Mouse (Mus musculus) CH12.LX (cell line): ENCODE results near the gene Gramd1b. TPM values are rescaled to one million over a fixed set of nuclear protein-coding genes. Genes with fewer than 3 reads are reported as not detected.

Experiments used
- DNase-seq: peaks from one replicate; pipeline ENCODE4 v3.0.0-alpha.2; 2013; ENCODE audit errors: extremely low read depth
- H3K27ac ChIP-seq: 2 replicates; pipeline ENCODE4 v1.5.1; 2012; ENCODE audit warnings: low read depth, mild to moderate bottlenecking, control low read depth, moderate library complexity; ENCODE audit not compliant: insufficient read depth
- H3K27me3 ChIP-seq: replicated peaks from 2 replicates; pipeline ENCODE3; 2012; ENCODE audit warnings: inconsistent platforms
- H3K36me3 ChIP-seq, 2 experiments: replicated peaks in 1 of 2; 2 replicates each; pipeline versions ENCODE3 to v1.6.1; 2012; ENCODE audit warnings: inconsistent platforms in 1 of 2, low read length in 1 of 2, mild to moderate bottlenecking in 1 of 2, mixed read lengths in 1 of 2, moderate library complexity in 1 of 2; ENCODE audit not compliant: control insufficient read depth in 1 of 2, insufficient read depth in 1 of 2
- H3K4me1 ChIP-seq, 2 experiments: 2 replicates each; pipeline ENCODE4 v1.6.1; 2012; ENCODE audit warnings: inconsistent platforms in 1 of 2, moderate library complexity in 1 of 2; ENCODE audit not compliant: insufficient read depth in 2 of 2, control insufficient read depth in 1 of 2
- H3K4me2 ChIP-seq: 2 replicates; pipeline ENCODE4 v1.6.1; 2012; ENCODE audit warnings: low read depth, mild to moderate bottlenecking, control low read depth; ENCODE audit not compliant: poor library complexity, insufficient read depth, severe bottlenecking
- H3K4me3 ChIP-seq, 3 experiments: fragments of 150-350 bp in 1 of 3; sonication (generic) in 1 of 3; replicated peaks in 1 of 3; 2 replicates each; pipeline versions ENCODE3 to v1.5.1; 2011 to 2012; ENCODE audit warnings: low read depth in 2 of 3, low read length in 2 of 3, mild to moderate bottlenecking in 2 of 3, moderate library complexity in 2 of 3, control low read depth in 1 of 3, improper control_type of control experiment in 1 of 3, inconsistent platforms in 1 of 3, mixed read lengths in 1 of 3; ENCODE audit not compliant: poor library complexity in 1 of 3
- H3K79me2 ChIP-seq: replicated peaks from 2 replicates; pipeline ENCODE4 v1.6.1; 2012; ENCODE audit warnings: mild to moderate bottlenecking, moderate library complexity; ENCODE audit not compliant: control insufficient read depth, poor library complexity, insufficient read depth, severe bottlenecking; ENCODE audit errors: extremely low read depth
- H3K9ac ChIP-seq: 2 replicates; pipeline ENCODE4 v1.6.1; 2012; ENCODE audit warnings: low read depth, mild to moderate bottlenecking, control low read depth, moderate library complexity; ENCODE audit not compliant: insufficient read depth
- H3K9me3 ChIP-seq: replicated peaks from 2 replicates; pipeline ENCODE3; 2012; ENCODE audit warnings: low read length, inconsistent platforms, mixed read lengths
- BHLHE40 ChIP-seq: IDR thresholded peaks from 2 replicates; pipeline ENCODE4 v1.6.1; 2011; ENCODE audit warnings: mild to moderate bottlenecking, low read depth, low read length, improper control_type of control experiment
- CHD1 ChIP-seq: IDR thresholded peaks from 2 replicates; pipeline ENCODE4 v1.6.1; 2012; ENCODE audit warnings: low read depth, low read length, improper control_type of control experiment, inconsistent platforms
- CHD2 ChIP-seq: IDR thresholded peaks from 2 replicates; pipeline ENCODE4 v1.6.1; 2011; ENCODE audit warnings: low read length, improper control_type of control experiment
- CTCF ChIP-seq, 2 experiments: IDR thresholded peaks in 1 of 2; conservative IDR thresholded peaks in 1 of 2; 2 replicates each; pipeline ENCODE4 v1.5.1; 2011 to 2012; ENCODE audit warnings: low read depth in 2 of 2, low read length in 2 of 2, improper control_type of control experiment in 1 of 2, inconsistent platforms in 1 of 2, mild to moderate bottlenecking in 1 of 2, moderate library complexity in 1 of 2
- E2F4 ChIP-seq: IDR thresholded peaks from 2 replicates; pipeline ENCODE4 v1.6.1; 2011; ENCODE audit warnings: low read depth, low read length, improper control_type of control experiment; ENCODE audit not compliant: insufficient replicate concordance
- ELF1 ChIP-seq: IDR thresholded peaks from 2 replicates; pipeline ENCODE4 v1.6.1; 2014; ENCODE audit warnings: low read depth, mild to moderate bottlenecking, inconsistent platforms, low read length, improper control_type of control experiment
- EP300 ChIP-seq: IDR thresholded peaks from 2 replicates; pipeline ENCODE4 v1.6.1; 2011; ENCODE audit warnings: low read length, improper control_type of control experiment
- IRF4 ChIP-seq: IDR thresholded peaks from 2 replicates; pipeline ENCODE4 v1.6.1; 2014; ENCODE audit warnings: low read depth, mild to moderate bottlenecking, inconsistent platforms, low read length, improper control_type of control experiment
- JUN ChIP-seq: IDR thresholded peaks from 2 replicates; pipeline ENCODE4 v1.6.1; 2011; ENCODE audit warnings: low read depth, mild to moderate bottlenecking, low read length, improper control_type of control experiment, moderate library complexity; ENCODE audit not compliant: insufficient read depth
- MAFK ChIP-seq: IDR thresholded peaks from 2 replicates; pipeline ENCODE4 v1.6.1; 2011; ENCODE audit warnings: low read length, improper control_type of control experiment; ENCODE audit not compliant: insufficient replicate concordance
- MAX ChIP-seq: IDR thresholded peaks from 2 replicates; pipeline ENCODE4 v1.6.1; 2011; ENCODE audit warnings: low read length, improper control_type of control experiment
- MAZ ChIP-seq: IDR thresholded peaks from 2 replicates; pipeline ENCODE4 v1.6.1; 2012; ENCODE audit warnings: low read depth, mild to moderate bottlenecking, inconsistent platforms, low read length, improper control_type of control experiment, moderate library complexity
- MEF2A ChIP-seq: IDR thresholded peaks from 2 replicates; pipeline ENCODE4 v1.6.1; 2014; ENCODE audit warnings: low read depth, mild to moderate bottlenecking, inconsistent platforms, low read length, improper control_type of control experiment, borderline replicate concordance
- MYC ChIP-seq: IDR thresholded peaks from 2 replicates; pipeline ENCODE4 v1.6.1; 2011; ENCODE audit warnings: low read depth, mild to moderate bottlenecking, improper control_type of control experiment, low read length
- NRF1 ChIP-seq: IDR thresholded peaks from 2 replicates; pipeline ENCODE4 v1.6.1; 2014; ENCODE audit warnings: low read depth, mild to moderate bottlenecking, inconsistent platforms, low read length, improper control_type of control experiment, moderate library complexity
- POLR2A ChIP-seq: IDR thresholded peaks from 2 replicates; pipeline ENCODE4 v1.6.1; 2011; ENCODE audit warnings: low read depth, mild to moderate bottlenecking, improper control_type of control experiment, low read length
- POLR2AphosphoS2 ChIP-seq: IDR thresholded peaks from 2 replicates; pipeline ENCODE4 v1.6.1; 2011; ENCODE audit warnings: low read depth, low read length, improper control_type of control experiment
- RCOR1 ChIP-seq: conservative IDR thresholded peaks from 2 replicates; pipeline ENCODE4 v1.6.1; 2012; ENCODE audit warnings: low read depth, mild to moderate bottlenecking, inconsistent platforms, low read length, improper control_type of control experiment
- SMC3 ChIP-seq: IDR thresholded peaks from 2 replicates; pipeline ENCODE4 v1.6.1; 2011; ENCODE audit warnings: low read depth, low read length, improper control_type of control experiment
- TBP ChIP-seq: conservative IDR thresholded peaks from 2 replicates; pipeline ENCODE4 v1.6.1; 2011; ENCODE audit warnings: low read depth, low read length, improper control_type of control experiment
- TCF12 ChIP-seq: IDR thresholded peaks from 2 replicates; pipeline ENCODE4 v1.6.1; 2014; ENCODE audit warnings: low read depth, mild to moderate bottlenecking, inconsistent platforms, low read length, improper control_type of control experiment
- UBTF ChIP-seq: IDR thresholded peaks from 2 replicates; pipeline ENCODE4 v1.6.1; 2012; ENCODE audit warnings: low read depth, mild to moderate bottlenecking, inconsistent platforms, low read length, improper control_type of control experiment, moderate library complexity
- USF1 ChIP-seq: IDR thresholded peaks from 2 replicates; pipeline ENCODE4 v1.6.1; 2014; ENCODE audit warnings: low read depth, mild to moderate bottlenecking, inconsistent platforms, low read length, improper control_type of control experiment
- ZC3H11A ChIP-seq: IDR thresholded peaks from 2 replicates; pipeline ENCODE4 v1.6.1; 2012; ENCODE audit warnings: low read depth, mild to moderate bottlenecking, inconsistent platforms, low read length, improper control_type of control experiment
- ZMIZ1 ChIP-seq: IDR thresholded peaks from 2 replicates; pipeline ENCODE4 v1.6.1; 2012; ENCODE audit warnings: low read depth, mild to moderate bottlenecking, inconsistent platforms, low read length, improper control_type of control experiment
- ZNF384 ChIP-seq: IDR thresholded peaks from 2 replicates; pipeline ENCODE4 v1.6.1; 2012; ENCODE audit warnings: low read depth, low read length, improper control_type of control experiment, inconsistent platforms
- dilution Hi-C: fragments of 300-500 bp; cut with MboI; formaldehyde crosslinking; loops from 2 replicates; pipeline ENCODE4 v1.14.3; 2020; ENCODE audit warnings: low sequenced_read_pairs; ENCODE audit not compliant: extremely low pct_unique_long_range_greater_than_20kb, extremely low pct_ligation_motif_present
- in situ Hi-C: fragments of 300-500 bp; cut with MboI; formaldehyde crosslinking; loops from 3 replicates; pipeline ENCODE4 v1.14.3; 2019; ENCODE audit warnings: low sequenced_read_pairs, low pct_ligation_motif_present, low pct_unique_long_range_greater_than_20kb, mixed read lengths
- polyA plus RNA-seq: library from polyadenylated mRNA; unstranded; fragments of >175 nt; gene quantifications from 2 replicates; pipeline ENCODE4 v1.2.1, GENCODE M21; 2012; ENCODE audit warnings: low read depth; ENCODE audit not compliant: insufficient read length
- total RNA-seq, 2 experiments: library from RNA; depleted of rRNA; stranded (reverse); fragments of 300-350 nt in 1 of 2; fragments of >200 nt in 1 of 2; gene quantifications; 2 replicates each; pipeline ENCODE4 v1.2.3; 2012 to 2014

Gene Gramd1b
- total and polyA plus RNA-seq, 3 experiments: 13.3 to 40.8 (median 16.7) TPM

DNA sequence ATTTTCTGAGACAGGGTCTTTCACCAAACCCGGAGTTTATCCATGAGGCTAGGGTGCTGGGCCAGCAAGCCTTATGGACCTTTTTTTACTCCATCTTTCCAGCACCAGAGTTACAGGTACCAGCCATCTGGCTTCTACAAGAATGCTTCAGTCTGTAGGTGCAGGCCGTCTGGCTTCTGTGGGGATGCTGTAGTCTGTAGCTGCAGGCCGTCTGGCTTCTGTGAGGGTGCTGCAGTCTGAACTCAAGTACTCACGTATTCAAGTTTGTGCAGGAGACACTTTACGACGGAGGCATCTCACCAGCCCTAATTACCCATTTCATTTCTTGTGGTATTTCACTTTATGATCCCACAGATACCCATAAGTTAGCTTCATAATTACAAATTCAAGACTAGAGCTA lies 14.0 kb upstream of the Gramd1b start:
- Histone ChIP-seq H3K27me3 (no peaks in the 10 kb centered on the region), H3K27ac (no peak overlapping the region), H3K4me3 (no peak overlapping the region), H3K4me1 (peaks cover 0 to 9% of the 10 kb centered on the region in 2 experiments; a peak in 2 of 4 replicates)
- DNase-seq: no peak
- TF ChIP-seq NRF1 (no peak), UBTF (no peak), ZMIZ1 (no peak), JUN (no peak), ELF1 (no peak), TBP (no peak), MAFK (no peak), CHD2 (no peak)
- TF ChIP-seq, all 38 proteins: peak for 0
- Histone ChIP-seq H3K79me2 (no peaks in the 10 kb centered on the region), H3K36me3 (no peaks in the 10 kb centered on the region), H3K9ac (no peak overlapping the region), H3K4me2 (no peak overlapping the region), H3K9me3 (no peaks in the 10 kb centered on the region)
- in situ Hi-C loops (no loop called here), dilution Hi-C loops (no loop called here)

GRCm38 (mm10) chr9:40539588-40540140 lies 8.5 kb upstream of the Gramd1b start:
- Histone ChIP-seq H3K27me3 (no peaks in the 10 kb centered on the region), H3K27ac (no peak overlapping the region), H3K9ac (no peak overlapping the region), H3K79me2 (no peaks in the 10 kb centered on the region), H3K4me1 (peaks cover 17 to 61% of the 10 kb centered on the region in 2 experiments), H3K4me3 (no peak overlapping the region), H3K4me2 (no peak overlapping the region), H3K9me3 (no peaks in the 10 kb centered on the region), H3K36me3 (no peaks in the 10 kb centered on the region)
- no peak for DNase-seq
- in situ Hi-C loops: no loop called here
- dilution Hi-C loops: no loop called here
- TF ChIP-seq ZC3H11A (no peak), MYC (no peak), MAFK (no peak), TCF12 (no peak)

GRCm38 (mm10) chr9:40537708-40538105 lies 6.5 kb upstream of the Gramd1b start:
- Histone ChIP-seq H3K9me3 (peaks cover 2% of the 10 kb centered on the region), H3K27me3 (no peaks in the 10 kb centered on the region), H3K4me3 (no peak overlapping the region), H3K4me2 (peak overlapping the region; percentile 70), H3K79me2 (no peaks in the 10 kb centered on the region), H3K4me1 (peaks cover 17 to 66% of the 10 kb centered on the region in 2 experiments), H3K36me3 (no peaks in the 10 kb centered on the region), H3K9ac (no peak overlapping the region), H3K27ac (peak overlapping the region; percentile 85)
- in situ Hi-C loops: no loop called here
- peak; percentile 22 for DNase-seq
- dilution Hi-C loops: no loop called here
- no peak for TF ChIP-seq POLR2A
- TF ChIP-seq ZNF384: no peak
- TF ChIP-seq RCOR1: no peak
- no peak for TF ChIP-seq SMC3
- no peak for TF ChIP-seq BHLHE40
- TF ChIP-seq ZMIZ1: 0 out of 2 replicates have a peak, but pooled peaks have one; percentile 43
- TF ChIP-seq UBTF: no peak
- TF ChIP-seq IRF4: no peak
- no peak; the same call in 1 of the 2 replicates for TF ChIP-seq EP300
- no peak for TF ChIP-seq ELF1
- 0 out of 2 replicates have a peak, but pooled peaks have one; percentile 2 for TF ChIP-seq TBP
- no peak for TF ChIP-seq MAX
- no peak for TF ChIP-seq MAZ
- 0 out of 2 replicates have a peak, but pooled peaks have one; percentile 7 for TF ChIP-seq MEF2A
- TF ChIP-seq CTCF (conservative IDR thresholded peaks at IDR 0.05 in 1 of 2, IDR thresholded peaks at IDR 0.05 in 1 of 2; ENCODE audit: low read depth in 2 of 2, low read length in 2 of 2): no peak
- no peak for TF ChIP-seq JUN
- no peak for TF ChIP-seq USF1
- no peak for TF ChIP-seq CHD1
- TF ChIP-seq POLR2AphosphoS2: no peak
- 0 out of 2 replicates have a peak, but pooled peaks have one; percentile 2 for TF ChIP-seq E2F4
